Mouse (Mus musculus) frontal cortex, postnatal 25 days (tissue): Measurements from ENCODE around the gene Trim31.
"Not testable (repeated sequence)": the region's sequence is repeated elsewhere in the genome, so short reads cannot be mapped to it uniquely, and the experiment has no call there.

ENCODE experiments used
- DNase-seq, 2 experiments: peaks; one replicate each; pipeline ENCODE4 v3.0.0; 2022; ENCODE audit warnings: low spot score in 2 of 2

The Trim31 gene

DNA sequence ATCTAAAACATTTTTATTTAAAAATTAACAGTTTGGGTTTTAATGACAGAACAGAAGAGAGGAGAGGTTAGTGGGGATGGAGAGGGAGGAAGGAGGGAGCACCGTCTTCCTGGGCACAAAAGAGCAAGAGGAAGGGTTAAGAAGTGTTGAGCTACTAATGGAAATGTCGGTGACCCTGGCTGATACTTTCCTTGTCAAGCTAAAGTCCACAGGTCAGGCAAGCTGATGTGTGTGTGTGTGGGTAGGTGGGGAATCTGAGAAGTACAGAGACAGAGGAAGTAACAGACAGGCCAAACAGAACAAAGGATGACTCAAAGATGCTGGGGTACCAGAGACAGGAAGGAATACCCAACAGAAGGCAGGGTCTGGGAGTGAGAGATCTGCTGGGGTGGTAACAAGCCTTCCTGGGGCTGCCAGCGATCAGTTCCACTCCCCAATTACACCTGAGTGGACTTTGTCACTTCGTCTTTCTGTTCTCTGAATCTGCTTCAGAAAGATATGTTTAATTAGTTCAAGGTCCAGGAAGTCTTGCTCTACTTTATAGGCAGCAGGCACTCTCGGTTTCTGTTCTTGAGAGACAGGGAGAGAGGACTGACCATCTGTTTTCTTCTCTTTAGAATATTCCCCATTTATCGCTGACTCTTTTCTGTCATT is at the start of gene Trim31:
Gene Trim31 (plus strand): TSS at position 567 of the 654 bp plus-strand sequence.
- DNase-seq, result no peak

DNA sequence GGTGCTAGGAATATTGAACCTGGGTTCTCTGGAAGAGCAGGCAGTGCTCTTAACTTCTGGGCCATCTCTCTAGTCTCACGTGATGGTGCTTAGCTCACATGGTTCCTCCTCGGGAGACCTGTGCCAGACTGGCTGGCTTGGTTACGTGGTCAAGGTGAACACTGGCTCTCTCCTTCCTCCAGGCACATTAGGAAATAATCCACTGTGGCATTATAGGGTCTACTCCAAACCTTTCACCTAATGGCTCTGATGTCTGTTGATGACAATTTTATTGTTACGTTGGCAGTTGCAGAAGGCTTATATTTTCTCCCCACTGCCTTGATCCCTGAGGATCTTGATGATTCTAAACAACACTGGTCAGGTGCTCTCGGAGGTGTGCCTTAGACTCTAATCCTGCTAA is 49.0 kb upstream of the Trim31 start:
- no peak for DNase-seq

DNA sequence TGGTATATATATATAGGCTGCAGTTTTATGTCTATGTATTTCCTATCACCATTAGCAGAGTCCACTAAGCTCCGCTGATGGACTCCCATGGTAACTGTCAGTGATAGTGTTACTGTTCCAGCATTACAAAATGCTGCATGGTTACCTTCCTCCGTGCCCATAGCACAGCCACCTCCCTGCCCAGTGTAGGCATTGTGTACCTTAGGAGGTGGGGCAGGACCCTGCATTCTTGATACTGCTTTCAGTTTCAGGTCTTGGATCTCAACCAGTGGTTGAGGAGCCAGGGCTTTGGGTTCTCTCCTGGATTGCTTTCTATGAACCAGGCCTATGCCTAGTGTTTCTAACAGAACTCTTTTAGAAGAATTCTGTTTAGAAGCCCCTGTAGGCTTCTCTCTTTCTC is 47.9 kb upstream of the Trim31 start:
- DNase-seq, result no peak

DNA sequence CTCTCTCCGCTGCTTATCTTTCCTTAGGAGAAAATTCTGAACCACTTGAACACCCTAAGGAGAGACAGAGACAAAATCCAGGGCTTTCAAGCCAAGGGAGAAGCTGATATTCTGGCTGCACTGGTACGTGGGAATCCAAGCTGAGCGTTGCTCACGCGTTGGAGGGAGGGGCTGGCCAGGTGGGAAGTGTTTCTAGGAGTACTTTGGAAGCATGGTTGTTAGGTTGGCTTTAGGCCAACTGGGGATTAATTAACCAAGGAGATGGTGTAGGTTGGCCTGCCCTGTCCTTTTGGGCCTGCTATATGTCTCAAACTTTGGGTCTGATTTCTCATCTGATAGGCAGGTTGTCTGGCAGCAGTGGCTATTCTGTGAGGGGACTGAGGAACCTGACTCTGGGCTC is 46.7 kb upstream of the Trim31 start:
- DNase-seq, result no peak

DNA sequence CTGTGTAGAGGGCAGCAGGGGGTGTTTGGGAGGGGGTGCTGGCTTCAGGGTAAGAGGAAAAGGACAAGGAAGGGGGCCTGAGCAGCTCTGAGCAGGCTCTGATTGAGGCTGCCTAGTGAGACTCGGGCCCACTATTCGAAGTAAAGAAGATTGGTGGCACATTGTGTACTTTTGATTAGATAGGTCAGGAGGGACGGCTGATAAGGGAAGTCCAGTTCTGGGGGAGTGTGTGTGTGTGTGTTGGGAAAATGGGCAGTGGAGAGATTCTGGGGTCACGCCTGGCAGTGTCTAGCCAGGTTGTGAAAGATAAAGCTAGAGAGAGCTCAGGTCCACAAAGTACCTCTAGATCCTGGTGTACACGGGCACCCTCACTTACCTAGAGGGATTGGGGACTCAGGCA is 46.3 kb upstream of the Trim31 start:
- DNase-seq, result no peak

DNA sequence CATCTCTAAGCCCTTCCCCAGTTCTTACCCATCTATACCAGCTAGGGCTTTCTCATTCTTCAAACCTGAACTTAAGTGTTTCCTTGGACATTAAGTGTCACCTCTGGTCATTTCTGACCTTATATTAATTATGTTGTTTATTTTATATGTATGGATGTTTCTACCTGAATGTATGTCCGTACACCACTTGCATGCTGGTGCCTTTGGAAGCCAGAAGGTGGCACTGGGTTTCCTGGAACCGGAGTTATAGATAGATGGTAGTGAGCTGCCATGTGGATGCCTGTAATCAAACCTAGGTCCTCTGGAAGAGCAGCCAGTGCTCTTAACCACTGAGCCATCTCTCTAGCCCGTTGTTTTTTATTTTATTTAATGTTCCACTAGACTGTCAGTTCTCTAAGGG is 42.4 kb upstream of the Trim31 start:
- no peak for DNase-seq

DNA sequence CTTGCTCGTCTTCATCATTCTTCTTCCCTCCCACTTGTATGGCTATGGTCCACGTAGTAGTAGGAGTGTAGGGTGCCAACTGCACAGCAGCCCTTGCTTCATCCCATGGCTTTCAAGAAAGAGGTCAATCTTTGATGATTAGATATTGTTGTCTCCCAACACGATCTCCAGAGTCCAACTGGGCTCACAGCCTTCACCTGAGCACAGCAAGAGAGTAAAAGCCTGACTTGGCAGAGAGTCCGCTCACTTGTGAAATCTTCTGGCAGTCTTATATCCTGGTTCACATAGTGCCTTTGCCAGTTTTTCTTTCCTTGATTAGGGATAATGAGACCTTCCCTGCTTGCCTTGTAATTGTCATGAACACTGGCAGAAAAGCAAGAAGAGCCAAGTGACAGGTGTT is 41.7 kb upstream of the Trim31 start:
- no peak for DNase-seq

DNA sequence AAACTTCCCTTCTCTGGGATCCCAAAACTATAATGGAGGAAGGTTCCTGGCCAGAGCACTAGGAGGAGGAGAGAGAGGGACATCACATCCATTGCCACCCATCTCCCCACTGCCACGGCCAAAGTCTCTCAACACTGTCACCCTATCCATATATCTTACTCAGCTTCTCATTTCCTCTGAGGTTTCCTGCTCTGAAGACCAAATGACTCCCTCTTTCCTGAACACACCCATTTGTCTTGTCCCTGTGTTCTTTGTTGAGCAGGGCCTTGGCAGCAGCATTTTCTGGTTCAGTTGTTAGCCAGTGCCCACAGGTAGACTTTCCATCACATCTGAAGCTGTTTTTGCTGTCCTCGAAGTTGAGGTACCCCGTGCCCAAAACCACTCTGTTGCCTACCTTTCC is 39.7 kb upstream of the Trim31 start:
- no peak for DNase-seq

DNA sequence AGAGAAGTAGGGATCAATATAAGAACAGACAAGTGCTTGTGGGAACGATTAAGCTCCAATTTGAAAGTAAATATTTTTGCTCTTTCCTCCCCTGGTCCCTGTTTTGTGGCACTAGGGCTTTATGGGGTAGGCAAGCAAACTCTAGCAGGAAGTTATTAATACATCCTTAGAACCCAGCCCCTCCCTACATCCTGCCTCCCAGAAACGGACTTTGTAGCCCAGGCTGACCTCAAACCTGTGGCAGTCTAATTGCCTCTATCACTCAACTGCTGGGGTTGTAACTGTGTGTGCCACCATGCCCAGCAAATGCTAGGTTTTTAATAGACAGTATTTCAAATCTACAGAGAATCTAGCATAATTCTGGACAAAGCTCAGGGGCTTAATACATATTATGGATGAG is 36.2 kb upstream of the Trim31 start:
- DNase-seq, result no peak

DNA sequence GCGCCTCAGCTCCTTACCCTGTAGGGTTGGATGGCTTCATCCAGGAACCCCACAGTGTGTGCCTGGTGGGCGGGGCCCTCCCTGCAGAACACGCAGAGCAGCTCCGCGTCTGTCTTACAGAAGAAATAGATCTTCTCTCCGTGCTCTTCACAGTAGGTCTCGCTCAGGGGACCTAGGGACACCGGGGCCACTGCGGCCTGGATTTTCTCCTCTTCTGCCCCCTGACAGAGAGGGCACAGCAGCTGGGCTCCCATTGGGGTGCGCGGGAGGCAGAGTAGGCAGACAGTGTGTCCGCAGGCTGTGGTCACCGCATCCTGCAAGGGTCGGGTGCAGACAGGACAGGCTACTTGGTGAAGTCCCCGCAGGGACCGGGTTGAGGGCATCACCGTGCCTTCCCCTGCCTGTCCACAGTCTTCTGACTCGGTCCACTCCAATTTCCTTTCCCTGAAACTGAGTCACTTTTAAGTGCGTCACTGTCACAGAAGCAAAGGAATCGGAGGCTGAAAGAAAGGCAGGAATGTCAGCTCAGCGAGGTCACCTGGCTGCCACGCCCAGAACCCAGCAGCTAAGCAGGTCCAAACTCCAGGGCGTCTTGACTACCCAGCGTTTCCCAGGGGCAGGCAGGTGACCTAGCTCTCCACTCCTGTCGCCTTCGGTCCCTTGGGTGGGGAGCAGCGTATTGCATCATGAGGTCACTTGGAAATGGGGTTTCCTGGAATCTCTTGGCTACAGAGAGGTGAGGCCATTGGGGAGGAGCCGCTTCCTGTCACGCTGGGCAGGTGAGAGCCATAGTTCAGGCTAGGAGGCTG is 31.0 kb upstream of the Trim31 start, which contains the start of gene Trim15:
Gene Trim15 (minus strand): TSS at position 492 of the 809 bp plus-strand sequence.
- no peak for DNase-seq

DNA sequence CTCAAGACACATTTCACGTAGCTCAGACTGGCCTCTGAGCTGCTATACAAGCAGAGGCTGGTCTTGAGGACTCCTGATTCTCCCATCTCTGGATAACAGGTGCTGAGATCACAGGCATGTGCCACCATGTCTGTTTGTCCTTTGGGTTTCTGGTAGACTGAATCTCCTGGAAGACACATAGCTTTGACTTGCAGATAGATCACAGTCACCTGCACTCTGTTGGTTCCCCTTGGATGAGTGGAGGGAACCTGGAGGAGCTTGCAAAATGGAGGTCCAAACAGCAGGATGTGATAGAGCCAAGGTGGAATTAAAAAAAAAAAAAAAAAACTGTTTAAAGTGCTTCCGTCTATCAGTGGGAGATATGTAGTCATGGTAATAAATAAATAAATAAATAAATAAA is 29.1 kb upstream of the Trim31 start:
- DNase-seq, result no peak

DNA sequence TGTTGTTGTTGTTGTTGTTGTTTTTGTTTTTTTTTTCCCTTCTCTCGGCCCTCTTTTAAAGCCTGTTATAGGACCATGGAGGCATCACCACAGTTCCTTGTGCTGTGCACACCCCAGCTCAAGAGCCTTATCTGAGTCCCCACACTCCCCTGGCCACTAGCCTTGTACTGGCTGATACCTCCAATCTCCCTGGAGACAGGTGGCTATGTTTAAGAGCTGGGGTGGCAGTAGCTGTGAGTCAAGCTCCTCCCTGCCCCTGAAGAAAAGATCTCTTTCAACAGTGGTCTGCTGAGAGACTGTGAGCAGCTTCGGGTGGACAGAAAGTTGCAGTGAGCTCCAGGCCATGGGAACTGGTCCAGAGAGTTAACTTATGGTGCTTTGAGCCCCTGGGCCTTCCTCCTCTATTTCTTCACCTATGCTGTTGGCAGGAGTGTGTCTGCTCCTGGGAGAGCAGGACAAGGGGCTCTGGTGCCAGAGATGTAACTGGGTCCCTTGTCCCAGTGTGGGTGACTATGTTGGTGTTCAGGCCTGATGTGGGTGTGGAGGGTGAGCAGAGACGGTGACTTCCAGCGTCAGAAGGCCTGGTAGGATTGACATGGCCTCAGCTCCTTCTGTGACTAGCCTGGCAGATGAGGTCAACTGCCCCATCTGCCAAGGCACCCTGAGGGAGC is 28.5 kb upstream of the Trim31 start, which contains the start of gene Trim10:
Gene Trim10 (plus strand): TSS at position 291 of the 671 bp plus-strand sequence.
- DNase-seq, result no peak

DNA sequence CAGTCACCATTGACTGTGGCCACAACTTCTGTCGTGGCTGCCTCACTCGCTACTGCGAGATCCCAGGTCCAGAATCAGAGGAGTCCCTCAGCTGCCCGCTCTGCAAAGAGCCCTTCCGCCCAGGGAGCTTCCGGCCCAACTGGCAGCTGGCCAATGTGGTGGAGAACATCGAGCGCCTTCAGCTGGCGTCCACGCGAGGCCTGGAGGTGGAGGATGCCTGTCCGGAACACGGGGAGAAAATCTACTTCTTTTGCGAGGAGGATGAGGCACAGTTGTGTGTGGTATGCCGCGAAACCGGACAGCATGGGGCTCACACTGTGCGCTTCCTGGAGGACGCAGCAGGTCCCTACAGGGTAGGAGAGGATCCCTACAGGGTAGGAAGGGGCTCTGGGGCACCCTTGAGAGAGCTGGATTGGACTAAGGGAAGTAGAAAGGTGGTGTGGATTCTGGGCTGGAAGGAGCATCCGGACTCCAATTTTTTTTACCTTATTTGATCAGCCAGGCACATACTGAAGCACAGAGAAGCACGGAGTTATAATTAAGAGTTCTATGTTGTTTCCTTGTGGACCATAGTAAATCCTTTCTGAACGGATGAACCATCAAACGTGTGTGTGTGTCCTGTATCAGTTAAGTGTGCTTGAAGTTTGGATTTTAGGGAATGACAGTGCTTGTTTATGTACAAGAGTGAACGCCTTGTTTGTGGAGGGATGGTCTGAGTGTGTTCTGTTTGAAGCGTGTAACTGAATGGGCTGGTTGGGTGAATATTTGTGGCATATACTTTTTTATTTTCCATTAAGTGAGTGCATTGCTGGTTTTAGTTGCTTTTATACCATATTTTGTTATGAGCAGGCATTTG is 27.7 kb upstream of the Trim31 start:
- no peak for DNase-seq

DNA sequence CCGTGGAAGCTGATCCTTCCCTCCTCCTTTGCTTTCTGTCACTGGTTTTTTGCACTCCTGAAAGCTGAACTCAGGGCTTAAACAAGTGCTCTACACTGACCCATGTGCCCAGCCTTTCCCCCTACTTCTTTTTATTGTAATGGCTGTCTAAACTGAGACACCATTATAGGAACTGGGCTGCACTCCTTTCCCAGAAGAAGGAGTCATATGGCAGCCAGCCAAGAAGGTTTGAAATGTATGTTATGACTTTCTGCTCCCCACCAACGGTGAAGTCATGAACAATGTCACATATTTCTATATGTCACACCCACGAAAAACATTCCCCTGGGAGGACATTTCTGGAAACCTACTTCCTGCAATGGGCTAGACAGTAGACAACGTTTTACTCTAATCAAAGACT is 23.3 kb upstream of the Trim31 start:
- no peak for DNase-seq

DNA sequence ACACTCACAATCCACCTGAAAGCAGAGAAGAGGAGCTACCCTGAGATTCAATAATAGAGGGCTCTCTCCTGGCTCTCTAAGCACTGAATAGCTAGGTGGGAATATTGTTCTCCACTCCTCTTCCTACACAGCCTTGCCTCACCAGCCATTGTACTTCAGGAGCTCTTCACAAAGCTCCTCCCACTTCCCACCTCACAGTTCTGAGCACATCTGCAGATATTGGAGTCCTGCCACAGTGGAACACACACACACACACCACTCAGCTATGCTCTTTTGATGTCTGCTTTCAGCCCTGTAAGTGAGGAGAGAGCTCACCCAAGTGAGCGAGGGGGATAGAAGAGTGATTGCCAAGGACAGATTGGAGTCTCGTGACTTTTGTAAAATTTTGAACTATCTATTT is 14.6 kb upstream of the Trim31 start:
- no peak for DNase-seq

DNA sequence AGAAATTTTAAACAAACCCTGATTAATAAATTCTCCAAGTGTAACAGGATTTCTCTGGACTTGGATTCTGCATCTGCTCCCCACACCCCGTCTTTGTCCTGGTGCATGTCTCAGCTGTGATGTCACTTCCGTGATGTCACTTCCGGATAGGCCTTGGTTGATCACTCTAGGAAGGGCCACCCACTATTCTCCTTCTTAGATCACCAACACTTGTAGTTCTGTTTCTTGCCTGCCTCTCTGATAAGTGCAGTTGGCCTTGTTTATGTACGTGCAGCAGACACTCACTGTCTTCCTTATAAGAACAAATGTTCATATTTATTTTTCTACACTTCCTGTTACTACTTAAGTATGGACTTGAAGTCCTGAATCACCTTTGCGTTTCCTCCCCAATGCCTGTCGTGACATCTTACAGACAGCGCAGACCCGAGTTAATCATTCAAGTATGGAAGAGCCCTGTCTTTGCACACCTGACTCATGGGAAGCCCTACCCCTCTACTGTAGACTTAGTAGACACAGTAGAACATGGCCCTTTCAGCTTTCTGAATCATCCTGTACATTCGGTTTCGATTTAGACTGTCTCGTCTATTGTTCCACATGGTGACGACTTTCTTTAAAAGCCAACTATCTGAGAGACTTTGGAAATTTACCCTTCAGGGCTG is 12.7 kb upstream of the Trim31 start:
- no peak for DNase-seq

DNA sequence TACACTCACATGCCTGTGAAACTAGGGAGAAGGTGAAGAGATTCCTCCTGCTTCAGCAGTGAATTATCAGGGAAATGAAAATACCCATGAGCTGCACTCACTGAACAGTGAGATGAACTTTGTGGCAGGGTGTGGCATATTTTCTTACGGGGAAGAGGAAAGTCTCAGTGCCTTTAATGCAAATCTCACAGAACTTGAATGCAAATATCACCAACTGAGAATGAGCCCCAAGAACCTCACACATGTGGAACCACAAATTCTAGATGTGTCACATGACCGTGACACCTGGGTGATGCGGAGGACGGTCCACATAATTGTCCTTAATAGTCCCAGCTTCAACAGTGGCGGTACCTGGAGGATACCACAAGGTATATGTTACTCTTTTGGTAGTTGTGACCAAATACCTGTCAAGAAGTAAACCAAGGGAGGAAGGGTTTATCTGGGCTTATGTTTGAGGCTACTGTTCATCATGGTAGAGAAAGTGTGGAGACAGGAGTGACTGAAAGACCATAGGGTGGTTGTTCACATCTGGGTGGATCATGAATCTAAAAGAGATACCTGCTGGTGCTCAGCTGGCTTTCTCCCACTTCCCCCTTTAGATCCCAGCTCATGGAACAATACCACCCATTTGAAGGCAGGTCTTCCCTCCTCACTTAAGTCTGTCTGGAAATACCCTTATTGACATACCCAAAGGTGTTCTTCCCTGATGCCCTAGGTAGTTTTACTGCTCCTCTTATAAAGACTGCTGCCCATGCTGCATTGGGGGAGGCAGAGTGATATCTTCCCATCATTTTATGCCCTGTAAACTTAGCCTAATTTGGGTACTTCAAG is 7.6 kb upstream of the Trim31 start, which contains the start of gene Trim40:
Gene Trim40 (minus strand): TSS at position 51 of the 831 bp plus-strand sequence.
- DNase-seq, result no peak

DNA sequence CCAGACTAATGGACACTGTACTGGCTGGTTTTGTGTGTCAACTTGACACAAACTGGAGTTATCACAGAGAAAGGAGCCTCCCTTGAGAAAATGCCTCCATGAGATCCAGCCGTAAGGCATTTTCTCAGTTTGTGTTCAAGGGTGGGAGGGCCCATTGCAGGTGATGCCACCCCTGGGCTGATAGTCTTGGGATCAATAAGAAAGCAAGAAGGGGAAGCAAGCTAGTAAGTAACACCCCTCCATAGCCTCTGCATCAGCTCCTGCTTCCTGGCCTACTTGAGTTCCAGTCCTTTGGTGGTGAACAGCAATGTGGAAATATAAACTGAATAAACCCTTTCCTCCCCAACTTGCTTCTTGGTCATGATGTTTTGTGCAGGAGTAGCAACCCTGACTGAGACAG is 6.4 kb upstream of the Trim31 start:
- DNase-seq, result not testable (repeated sequence)

DNA sequence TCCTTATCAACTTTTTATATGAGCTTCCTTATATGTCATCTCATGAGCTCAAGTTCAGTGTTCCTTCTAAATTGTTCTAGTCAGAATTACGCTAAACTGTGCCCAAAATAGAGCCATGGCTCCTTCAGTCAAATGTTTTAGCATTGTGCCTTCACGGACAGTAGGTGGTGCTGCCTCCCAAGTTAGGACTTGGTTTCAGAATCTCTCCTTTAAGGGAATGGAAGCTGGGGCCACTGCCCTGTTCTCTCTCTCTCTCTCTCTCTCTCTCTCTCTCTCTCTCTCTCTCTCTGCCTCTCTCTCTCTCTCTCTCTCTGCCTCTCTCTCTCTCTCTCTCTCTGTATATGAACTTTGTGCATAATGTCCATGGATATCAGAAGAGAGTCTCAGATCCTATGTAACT is 5.6 kb upstream of the Trim31 start:
- no peak for DNase-seq

DNA sequence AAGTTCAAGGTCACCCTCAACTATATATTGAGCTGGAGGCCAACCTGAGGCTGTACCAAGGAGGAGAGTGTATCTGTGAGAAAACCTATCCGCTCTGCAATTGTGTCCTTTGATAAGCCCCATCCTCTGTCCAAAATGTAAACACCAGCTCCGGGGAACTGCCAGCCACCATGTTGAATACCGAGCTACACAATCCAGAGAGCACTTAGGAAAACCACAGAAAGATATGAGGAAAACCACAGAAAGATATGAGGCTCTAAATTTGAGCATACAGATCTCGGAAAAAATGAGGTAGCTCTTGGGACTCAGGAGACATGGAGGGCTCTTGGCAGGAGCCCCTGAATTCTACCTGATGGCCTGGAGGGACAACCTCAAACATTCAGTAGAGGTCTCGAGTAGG is 4.5 kb upstream of the Trim31 start:
- DNase-seq, result no peak
